Mouse (Mus musculus) myocyte (in vitro differentiated cells): ENCODE data around the gene Mtmr2.

Source experiments
- CEBPB ChIP-seq: IDR thresholded peaks from 2 replicates; pipeline ENCODE4 v1.6.1; 2011; ENCODE audit warnings: mild to moderate bottlenecking, moderate library complexity; ENCODE audit not compliant: poor library complexity, insufficient read depth, severe bottlenecking
- MAX ChIP-seq: IDR thresholded peaks from one replicate; pipeline ENCODE4 v1.6.1; 2011; ENCODE audit warnings: low read depth, mild to moderate bottlenecking, control low read depth
- POLR2A ChIP-seq: IDR thresholded peaks from one replicate; pipeline ENCODE4 v1.6.1; 2011; ENCODE audit warnings: low read depth, mild to moderate bottlenecking, control low read depth, moderate library complexity; ENCODE audit not compliant: insufficient read length
- TCF3 ChIP-seq: IDR thresholded peaks from one replicate; pipeline ENCODE4 v1.6.1; 2011; ENCODE audit warnings: low read depth, control low read depth; ENCODE audit not compliant: insufficient read length

DNA sequence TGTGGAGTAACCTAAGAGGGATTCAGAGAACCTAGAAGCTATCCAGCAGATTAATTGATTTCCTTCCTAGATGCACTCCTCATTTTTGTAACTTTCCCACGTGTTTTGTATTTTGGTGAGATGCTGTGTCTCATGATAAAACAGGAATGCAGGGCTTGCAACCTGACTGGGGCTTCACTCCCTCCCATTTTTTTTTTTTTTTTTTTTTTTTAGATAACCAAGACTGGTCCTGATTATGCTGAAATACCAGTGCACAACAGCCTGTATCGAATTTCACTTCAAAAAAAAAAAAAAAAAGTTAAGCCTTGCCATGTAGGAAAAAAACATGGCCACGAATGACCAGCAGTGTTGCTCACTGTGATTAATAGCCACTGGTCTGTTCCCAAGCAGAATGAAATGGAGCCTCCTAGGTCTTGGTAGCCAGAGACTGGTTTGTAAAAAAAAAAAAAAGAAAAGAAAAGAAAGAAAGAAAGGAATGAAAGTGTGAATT, 41.1 kb upstream of the Mtmr2 start:
- TF ChIP-seq CEBPB, result no peak
- TF ChIP-seq POLR2A, result no peak
- no peak for TF ChIP-seq TCF3
- no peak for TF ChIP-seq MAX
